Mouse (Mus musculus): Measurements from ENCODE around the gene E2f3.

DNA sequence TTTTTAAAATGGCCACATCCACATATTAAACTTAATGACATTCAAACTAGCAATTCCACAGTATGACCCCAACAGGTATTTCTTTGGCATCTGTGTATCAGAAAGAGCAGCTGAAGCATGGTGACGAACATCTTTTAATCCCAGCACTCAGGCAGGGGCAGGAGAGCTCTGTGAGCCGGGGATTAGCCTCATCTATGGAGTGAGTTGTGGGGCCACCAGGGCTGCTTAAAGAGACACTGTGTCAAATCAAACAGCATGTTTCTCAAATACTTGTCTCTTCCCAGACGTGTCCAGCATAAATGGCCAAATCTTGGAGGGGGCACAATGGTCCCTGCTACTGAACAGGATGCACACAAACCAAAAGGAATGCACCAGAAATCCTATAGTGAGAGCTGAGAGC is 59.7 kb downstream of the E2f3 start:
- no peak for TF ChIP-seq POLR2A (IDR thresholded peaks at IDR 0.05; ENCODE audit: extremely low read depth, insufficient read depth, low read length)
- no peak for TF ChIP-seq CTCF (IDR thresholded peaks at IDR 0.05; ENCODE audit: low read depth, low read length)
